Mouse (Mus musculus) kidney, postnatal 4 days (tissue): ENCODE results near the gene Oxsm.

ENCODE experiments used
- DNase-seq, 2 experiments: peaks; one replicate each; pipeline ENCODE4 v3.0.0; 2021; ENCODE audit warnings: mixed read lengths in 2 of 2

The Oxsm gene

DNA sequence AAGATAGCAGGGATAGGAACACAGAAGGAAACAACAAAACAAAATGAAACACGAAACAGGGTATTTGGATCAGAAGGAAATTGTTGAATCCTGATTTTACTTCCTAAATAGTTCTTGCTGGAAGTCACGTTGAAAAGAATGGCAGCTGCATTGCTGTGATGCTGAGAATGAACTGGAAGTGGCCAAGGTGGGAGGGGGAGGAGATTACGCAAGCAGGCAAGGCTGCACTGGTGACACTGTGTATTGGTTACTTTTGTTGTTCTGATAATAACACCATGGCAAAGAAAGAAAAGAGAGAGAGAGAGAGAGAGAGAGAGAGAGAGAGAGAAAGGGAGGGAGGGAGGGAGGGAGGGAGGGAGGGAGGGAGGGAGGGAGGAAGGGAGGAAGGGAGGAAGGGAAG, 13.1 kb downstream of the Oxsm start:
- no peak for DNase-seq

DNA sequence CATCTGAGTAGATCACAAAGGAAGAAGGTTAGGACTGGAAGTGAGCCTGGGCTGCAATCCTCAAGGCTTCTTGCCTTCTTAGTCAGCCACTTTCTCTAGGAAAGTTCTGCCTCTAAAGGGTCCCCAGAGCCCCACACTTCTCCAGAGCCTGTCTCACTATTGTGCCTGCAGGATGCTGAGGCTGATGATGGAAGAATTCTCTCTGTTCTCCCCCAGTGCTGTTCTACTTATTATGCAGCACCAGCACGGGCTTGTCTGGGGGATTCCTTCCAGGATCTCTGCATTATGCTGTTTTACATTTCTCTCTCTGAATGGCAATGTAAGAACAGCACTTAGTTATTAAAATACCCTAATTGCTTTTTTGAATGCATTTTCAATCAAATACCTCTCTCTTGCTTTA, 16.1 kb downstream of the Oxsm start:
- DNase-seq: no peak

DNA sequence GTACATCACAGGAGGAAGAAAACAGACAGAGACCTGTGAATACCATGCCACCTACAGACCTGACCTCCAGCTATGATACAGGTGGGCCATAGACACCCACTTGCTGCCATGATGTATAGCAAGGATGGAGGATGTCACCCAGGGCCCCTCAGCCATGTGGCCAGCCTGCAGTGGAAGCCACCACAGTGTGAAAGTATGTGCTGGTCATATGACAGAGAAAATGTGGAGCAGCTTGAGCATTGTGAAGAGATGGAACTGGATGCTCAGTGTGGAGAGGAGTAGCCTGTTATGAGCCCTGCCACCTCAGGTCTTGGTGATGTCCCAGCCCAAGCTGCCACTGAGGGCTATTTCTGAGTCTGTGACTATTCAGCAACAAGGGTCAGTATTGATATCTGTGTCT, 19.0 kb downstream of the Oxsm start:
- DNase-seq: no peak

- no peak for DNase-seq
Observed at GRCm38 (mm10) chr14:16229395-16229794, 20.2 kb downstream of the Oxsm start.

- no peak for DNase-seq
Observed at GRCm38 (mm10) chr14:16219015-16219414, 30.6 kb downstream of the Oxsm start.

- no peak for DNase-seq
Observed at GRCm38 (mm10) chr14:16207722-16208121, 41.9 kb downstream of the Oxsm start.

DNA sequence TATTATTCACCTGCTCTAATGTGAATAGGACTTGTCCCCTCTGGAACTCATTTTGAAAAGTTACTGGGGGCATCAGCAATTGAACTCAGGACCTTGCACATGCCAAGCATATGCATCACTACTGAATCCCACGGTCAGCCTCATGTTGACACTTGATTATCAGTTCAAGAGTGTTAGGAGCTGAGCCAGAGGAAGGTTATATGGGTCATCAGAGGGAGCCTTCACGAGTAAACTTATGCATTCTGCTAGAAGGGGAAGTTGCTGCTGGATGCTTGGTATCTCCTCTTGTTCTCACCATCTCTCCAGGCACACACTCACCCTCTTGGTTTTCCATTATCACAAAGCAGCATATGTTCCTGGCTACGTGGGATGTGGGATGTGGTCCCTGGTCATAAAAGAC, 47.9 kb downstream of the Oxsm start:
- DNase-seq: no peak

- DNase-seq: peak; percentile 63 to 67
Observed at GRCm38 (mm10) chr14:16200969-16201638, 48.5 kb downstream of the Oxsm start.

DNA sequence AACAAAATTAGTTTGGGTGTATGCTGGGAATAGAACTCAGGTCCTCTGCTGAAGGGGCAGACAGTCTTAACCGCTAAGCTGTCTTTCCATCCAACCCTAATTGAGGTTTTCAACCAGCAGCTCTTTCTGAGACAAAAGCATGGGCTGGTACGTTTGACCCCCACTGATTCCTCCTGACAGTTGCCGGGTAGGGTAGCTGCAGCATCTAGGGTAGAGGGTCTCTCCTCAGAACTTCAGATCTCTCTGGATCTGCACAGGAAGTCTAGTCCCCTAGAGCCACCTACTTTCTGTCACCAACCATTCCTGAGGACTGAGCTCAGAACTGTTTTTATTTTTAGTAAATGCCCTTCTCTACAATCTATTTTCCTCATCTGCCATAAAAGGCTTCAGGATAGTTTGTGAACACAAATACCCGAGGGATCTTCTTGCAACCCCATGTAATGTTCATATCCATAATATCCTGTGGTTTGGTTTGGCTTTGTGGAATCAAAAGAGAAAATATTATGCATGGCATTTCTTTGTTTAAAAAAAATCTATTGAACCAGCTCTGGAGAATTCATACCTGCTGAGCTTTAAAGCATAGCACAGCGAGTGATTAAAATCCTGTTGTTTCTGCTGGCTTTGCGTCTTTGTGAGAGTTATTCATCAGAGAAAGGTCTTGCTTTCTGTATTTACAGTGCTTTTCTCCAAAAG, 49.2 kb downstream of the Oxsm start:
- no peak for DNase-seq

DNA sequence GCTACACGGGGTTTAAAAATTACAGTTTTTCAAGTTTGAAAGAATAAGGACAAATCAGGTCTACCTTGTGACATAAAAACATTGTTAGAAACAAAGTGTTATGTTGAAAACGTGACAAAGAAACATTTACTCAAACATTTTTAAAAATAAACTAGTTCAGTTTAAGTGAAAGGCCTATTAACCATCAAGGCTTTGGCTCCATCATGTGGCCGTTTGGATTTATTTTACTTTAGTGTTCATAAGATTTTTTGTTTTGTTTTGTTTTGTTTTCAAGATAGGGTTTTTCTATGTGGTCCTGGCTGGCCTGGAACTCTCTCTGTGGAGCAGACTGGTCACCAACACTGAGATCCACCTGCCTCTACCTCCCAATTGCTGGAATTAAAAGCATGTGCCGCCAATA, 53.1 kb downstream of the Oxsm start:
- peak in 1 of 2 experiments; percentile 24 for DNase-seq

DNA sequence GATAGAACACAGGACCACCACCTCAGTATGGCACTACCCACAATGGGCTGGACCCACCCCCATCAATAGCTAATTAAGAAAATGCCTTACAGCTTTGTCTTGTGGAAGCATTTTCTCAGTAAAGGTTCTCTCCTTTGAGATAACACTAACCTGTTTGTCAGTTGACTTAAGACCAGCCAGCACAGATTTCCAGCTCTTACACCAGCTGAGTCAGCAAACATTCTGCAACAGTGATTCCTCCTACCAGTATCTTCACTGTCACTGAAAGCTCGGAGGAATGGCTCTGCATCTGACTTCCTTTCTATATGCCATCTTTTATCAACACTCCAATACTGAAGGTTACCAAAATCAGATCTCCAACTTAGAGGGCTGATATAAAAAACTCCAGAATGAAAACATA, 54.1 kb downstream of the Oxsm start:
- DNase-seq: no peak

GRCm38 (mm10) chr14:16194125-16194524, 55.5 kb downstream of the Oxsm start:
- no peak for DNase-seq

- no peak for DNase-seq
Observed at GRCm38 (mm10) chr14:16189142-16189541, 60.5 kb downstream of the Oxsm start.
